Mouse (Mus musculus) bone marrow macrophage, adult 2 months (primary cell): ENCODE data around the gene Slc26a10.

Source experiments
- CTCF ChIP-seq: IDR thresholded peaks from 2 replicates; pipeline ENCODE4 v1.5.1; 2012; ENCODE audit warnings: low read depth, mild to moderate bottlenecking, low read length, moderate library complexity
- POLR2A ChIP-seq: IDR thresholded peaks from 2 replicates; pipeline ENCODE4 v1.6.1; 2012; ENCODE audit warnings: mild to moderate bottlenecking, low read depth, low read length, borderline replicate concordance

- TF ChIP-seq CTCF (no peak), POLR2A (no peak)
Measured at GRCm38 (mm10) chr10:127203106-127203505, 22.7 kb upstream of the Slc26a10 start.
